Mouse (Mus musculus) megakaryocyte, embryonic 14.5 days (primary cell): Measurements from ENCODE around the gene Mctp2.

Source experiments
- FLI1 ChIP-seq: IDR thresholded peaks from 2 replicates; pipeline ENCODE4 v1.6.1; 2012; ENCODE audit warnings: low read length, inconsistent platforms, mixed read lengths
- GATA1 ChIP-seq: IDR thresholded peaks from 3 replicates; pipeline ENCODE4 v1.6.1; 2012; ENCODE audit warnings: mixed read lengths, low read length, inconsistent platforms, borderline replicate concordance

GRCm38 (mm10) chr7:72117376-72118077 lies 188.9 kb downstream of the Mctp2 start:
- no peak for TF ChIP-seq GATA1
- TF ChIP-seq FLI1, result no peak
